Mouse (Mus musculus) gastrocnemius, adult 18-20 months (tissue): ENCODE measurements around the gene Ly6g6d. TPM values are rescaled to one million over a fixed set of nuclear protein-coding genes. Genes with fewer than 3 reads are reported as not detected.
A peak's percentile ranks its signal among the peaks of the same experiment; 100 is the strongest.
"Not testable (repeated sequence)": the region's sequence is repeated elsewhere in the genome, so short reads cannot be mapped to it uniquely, and the experiment has no call there.

Experiments used
- DNase-seq: peaks from one replicate; pipeline ENCODE4 v3.0.0; 2021; ENCODE audit warnings: low spot score
- total RNA-seq, 2 experiments: library from RNA; stranded (reverse); gene quantifications; 2 replicates each; pipeline ENCODE4 v1.2.3; 2021

Gene Ly6g6d
- total RNA-seq, 2 experiments from 2014 or later = 3.0 TPM; not detected in 1

- DNase-seq = no peak
Measured at GRCm38 (mm10) chr17:35048932-35049440, 28.9 kb downstream of the Ly6g6d start.

- DNase-seq = no peak
Measured at GRCm38 (mm10) chr17:35048149-35048931, 29.5 kb downstream of the Ly6g6d start.

- no peak for DNase-seq
Measured at GRCm38 (mm10) chr17:35047688-35048087, 30.2 kb downstream of the Ly6g6d start.

- peak; percentile 96 for DNase-seq
Measured at GRCm38 (mm10) chr17:35046681-35047455, 31.0 kb downstream of the Ly6g6d start, which contains the start of gene Msh5. Gene Msh5, minus strand, starts transcription at chr17:35046745.

- DNase-seq = no peak
Measured at GRCm38 (mm10) chr17:35045807-35046680, 31.8 kb downstream of the Ly6g6d start.

- DNase-seq = no peak
Measured at GRCm38 (mm10) chr17:35044904-35045806, 32.7 kb downstream of the Ly6g6d start.

- no peak for DNase-seq
Measured at GRCm38 (mm10) chr17:35043794-35044193, 34.1 kb downstream of the Ly6g6d start.

- no peak for DNase-seq
Measured at GRCm38 (mm10) chr17:35039121-35039873, 38.6 kb downstream of the Ly6g6d start.

- no peak for DNase-seq
Measured at GRCm38 (mm10) chr17:35034896-35035295, 43.0 kb downstream of the Ly6g6d start.

- DNase-seq = not testable (repeated sequence)
Measured at GRCm38 (mm10) chr17:35033703-35034102, 44.2 kb downstream of the Ly6g6d start.

- no peak for DNase-seq
Measured at GRCm38 (mm10) chr17:35032323-35032870, 45.5 kb downstream of the Ly6g6d start.

- no peak for DNase-seq
Measured at GRCm38 (mm10) chr17:35031880-35032279, 46.0 kb downstream of the Ly6g6d start.

- no peak for DNase-seq
Measured at GRCm38 (mm10) chr17:35031272-35031671, 46.6 kb downstream of the Ly6g6d start.

- no peak for DNase-seq
Measured at GRCm38 (mm10) chr17:35029691-35030532, 48.0 kb downstream of the Ly6g6d start.

GRCm38 (mm10) chr17:35028315-35028714 lies 49.5 kb downstream of the Ly6g6d start:
- no peak for DNase-seq

GRCm38 (mm10) chr17:35027277-35028068 lies 50.4 kb downstream of the Ly6g6d start, which contains the start of gene Sapcd1:
Gene Sapcd1, minus strand, starts transcription at chr17:35028016.
- no peak for DNase-seq

- no peak for DNase-seq
Measured at GRCm38 (mm10) chr17:35026206-35026605, 51.7 kb downstream of the Ly6g6d start.
